Mouse (Mus musculus): ENCODE results near the gene Slit3.

The Slit3 gene

DNA sequence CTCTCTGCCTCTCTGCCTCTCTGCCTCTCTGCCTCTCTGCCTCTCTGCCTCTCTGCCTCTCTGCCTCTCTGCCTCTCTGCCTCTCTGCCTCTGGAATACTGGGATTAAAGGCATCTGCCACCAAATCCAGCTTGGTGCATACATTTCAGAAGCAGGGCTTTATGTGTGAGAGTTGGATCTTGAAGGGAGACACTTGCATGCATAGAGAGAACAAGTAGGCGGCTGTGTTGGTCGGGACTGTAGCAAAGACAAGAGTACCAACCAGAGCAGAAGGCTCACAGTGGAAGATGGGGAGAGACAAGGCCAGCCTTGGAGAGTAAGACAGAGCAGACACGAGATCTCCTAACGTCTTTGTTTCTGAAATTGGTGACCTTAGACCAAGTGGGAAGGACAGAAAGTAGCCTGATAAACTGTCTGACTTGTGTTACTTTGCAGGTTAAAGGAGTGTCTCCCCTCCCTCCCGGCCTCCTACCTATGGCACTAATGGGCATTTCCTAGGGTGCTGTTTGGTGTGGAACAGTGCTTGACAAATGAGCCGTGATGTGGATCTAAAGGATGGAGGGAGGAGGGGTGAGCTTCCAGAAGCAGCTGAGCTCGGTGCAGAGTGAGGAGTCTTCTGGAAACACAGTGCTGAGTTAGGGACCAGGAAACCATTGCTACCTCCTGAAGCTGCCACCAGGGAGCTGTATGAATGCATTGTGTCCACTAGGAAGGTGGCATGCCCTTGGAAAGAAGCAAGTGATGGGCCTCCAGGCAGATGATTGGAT is 569.7 kb downstream of the Slit3 start:
- no peak for DNase-seq (ENCODE audit: low spot score in 2 of 2)

DNA sequence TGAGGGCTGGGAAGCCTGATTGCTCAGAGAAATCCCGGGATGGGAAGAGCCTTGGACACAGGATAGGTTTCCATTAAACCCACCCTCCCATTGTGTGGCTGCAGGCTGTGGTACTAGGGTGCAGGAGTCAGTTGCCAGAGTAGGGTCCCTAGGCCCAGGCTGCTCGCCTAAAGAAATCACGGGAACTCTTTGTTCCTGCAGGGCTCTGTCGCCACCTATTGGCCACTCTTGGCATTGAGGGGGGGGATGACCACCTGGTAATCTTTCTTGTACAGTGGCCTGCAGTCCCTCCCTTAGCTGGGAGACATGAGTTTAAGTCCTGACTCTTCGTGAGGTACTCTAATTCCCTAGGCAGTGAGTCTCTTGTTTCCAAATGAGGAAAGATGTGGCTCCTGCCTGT is 572.1 kb downstream of the Slit3 start:
- DNase-seq (ENCODE audit: low spot score in 2 of 2): no peak

DNA sequence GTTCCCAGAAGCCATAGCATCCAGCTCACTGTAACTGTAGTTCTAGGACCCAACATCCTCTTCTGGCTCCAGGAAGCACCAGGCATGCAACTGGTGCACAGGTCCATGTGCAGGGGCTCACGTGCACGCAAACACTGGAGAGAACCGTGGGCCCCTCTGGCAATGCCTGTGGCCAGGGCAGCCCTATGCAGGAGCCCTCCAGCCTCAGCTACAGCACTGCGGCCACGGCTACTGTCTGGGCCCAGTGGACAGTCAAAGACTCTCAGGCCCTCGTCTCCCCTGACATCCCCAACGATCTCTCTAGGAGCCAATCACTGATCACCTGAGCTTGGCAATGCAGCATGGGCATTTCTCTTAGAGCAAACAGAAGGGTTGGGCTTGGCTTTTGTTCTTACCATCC is 572.6 kb downstream of the Slit3 start:
- no peak for DNase-seq (ENCODE audit: low spot score in 2 of 2)

DNA sequence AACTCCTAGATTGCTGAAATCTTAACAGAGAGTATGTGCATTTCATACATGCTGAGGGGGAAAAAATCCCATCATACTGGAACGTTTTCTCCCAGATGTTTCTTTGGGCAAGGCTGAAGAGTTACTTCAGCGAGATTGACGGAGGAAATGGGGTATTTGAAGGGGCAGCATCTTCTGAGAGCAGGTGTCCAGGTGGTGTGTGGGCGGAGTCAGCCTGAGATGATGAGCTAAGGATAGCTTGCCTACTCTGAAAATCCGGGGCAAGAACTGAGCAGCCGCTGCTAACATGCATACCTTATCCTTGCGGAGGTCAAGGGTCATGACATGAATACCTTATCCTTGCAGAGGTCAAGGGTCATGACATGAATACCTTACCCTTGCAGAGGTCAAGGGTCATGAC is 576.5 kb downstream of the Slit3 start:
- no peak for DNase-seq (ENCODE audit: low spot score in 2 of 2)

DNA sequence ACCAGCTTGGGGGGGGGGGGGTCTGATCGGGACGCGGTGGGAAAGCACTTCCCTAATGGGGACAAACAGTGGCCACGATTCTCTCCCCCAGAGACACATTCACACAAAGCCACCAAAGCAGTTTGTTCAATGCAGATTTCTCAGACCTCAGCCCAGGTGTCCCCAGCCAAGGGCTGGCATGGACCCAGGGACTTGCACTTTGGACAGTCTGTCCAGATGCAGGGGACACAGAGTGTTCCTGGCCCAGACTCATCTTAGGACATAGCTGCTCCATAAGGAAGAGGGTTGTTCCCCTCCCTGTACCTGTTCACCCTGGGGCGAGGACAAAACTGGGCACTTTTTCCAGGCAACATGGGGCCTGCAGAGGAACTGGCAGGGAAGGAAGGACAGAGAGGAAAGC is 577.9 kb downstream of the Slit3 start:
- DNase-seq (ENCODE audit: low spot score in 2 of 2): no peak

DNA sequence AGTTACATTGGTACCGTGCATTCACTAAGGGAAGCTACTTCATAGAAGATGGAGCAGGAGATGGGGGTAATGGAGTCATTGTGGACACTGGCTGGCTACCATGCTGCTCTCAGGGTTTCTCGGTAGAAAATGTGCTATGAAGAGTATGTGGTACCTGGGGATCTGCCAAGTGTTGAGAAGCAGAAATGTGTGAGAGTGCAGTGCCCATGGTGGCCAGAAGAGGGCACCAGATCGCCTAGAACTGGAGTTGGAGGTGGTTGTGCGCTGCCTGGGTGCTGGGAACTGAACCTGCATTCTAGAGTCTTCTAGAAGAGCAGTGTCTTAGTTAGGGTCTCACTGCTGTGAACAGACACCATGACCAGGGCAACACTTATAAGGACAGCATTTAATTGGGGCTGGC is 582.4 kb downstream of the Slit3 start:
- no peak for DNase-seq (ENCODE audit: low spot score in 2 of 2)

DNA sequence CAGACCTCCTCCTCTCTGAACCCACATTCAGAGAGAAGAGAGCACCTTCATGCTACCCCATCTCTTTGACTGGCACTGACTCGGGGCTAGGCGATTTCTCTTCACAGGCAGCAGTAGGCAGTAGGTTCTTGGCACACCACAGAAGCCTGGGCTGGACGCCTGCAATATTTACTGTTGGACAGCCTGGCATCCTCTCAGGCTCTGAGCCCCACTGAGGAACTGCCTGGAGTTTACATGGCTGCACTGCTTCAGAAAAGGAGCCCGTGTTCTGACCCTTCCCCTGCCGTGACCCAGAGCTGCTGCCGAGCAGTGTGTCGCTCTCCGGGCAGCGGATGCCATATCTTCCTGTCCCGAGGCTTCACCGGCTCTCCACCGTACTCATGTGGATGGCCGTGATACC is 583.4 kb downstream of the Slit3 start:
- no peak for DNase-seq (ENCODE audit: low spot score in 2 of 2)

DNA sequence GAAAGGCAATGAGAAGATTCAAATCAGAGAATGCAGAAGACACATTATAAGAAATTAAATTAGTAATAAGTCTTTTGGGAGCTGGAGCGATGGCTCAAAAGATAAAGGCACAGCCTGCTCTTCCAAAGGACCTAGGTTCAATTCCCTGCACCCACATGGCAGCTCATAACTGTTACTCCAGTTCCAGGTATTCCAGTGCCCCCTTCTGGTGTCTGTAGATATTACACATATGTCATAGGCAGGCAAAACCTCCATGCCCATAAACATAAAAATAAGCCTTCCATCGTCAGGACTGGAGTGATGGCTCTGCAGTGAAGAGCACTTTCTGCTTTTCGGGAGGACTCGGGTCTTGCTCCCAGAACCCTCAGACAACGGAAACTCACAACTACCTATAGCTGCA is 583.9 kb downstream of the Slit3 start:
- no peak for DNase-seq (ENCODE audit: low spot score in 2 of 2)

DNA sequence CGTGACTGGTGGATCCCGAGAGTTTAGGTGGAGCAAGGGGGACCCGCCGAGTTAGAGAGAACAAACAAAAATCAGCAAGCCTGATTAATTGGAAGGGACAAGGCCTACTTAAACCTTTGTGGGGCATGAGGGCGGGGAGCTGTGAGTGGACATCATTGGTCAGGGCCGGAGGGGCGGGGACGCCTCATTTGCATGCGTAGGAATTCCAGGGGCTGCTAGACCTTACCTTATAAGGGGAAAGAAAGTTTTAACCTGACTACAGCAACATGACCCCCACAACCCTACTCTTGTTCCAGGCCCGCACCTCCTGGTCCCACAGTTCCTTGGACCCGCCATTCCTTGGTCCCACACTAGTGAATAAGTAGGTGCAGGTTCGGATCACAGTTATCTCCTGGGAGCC is 586.4 kb downstream of the Slit3 start:
- DNase-seq (ENCODE audit: low spot score in 2 of 2): no peak

DNA sequence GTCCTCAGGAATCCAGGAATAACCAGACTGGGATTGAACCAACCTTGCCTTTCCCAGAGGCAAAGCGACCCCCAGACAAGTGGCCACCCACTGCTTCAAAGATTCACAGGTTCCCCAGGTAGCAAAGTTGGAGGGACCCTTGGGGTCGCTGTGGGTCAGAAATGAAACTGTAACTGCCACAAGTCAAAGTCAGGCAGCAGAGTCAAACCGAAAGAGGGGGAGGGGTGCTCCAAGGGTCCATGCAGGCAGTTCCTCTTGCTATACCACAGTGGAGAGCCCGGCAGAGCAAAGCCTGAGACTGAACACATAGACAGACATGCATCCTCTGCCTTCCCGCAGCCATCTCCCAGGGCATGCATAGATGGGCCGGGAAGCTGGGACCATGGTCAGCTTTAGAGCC is 590.3 kb downstream of the Slit3 start:
- DNase-seq (ENCODE audit: low spot score in 2 of 2): no peak

DNA sequence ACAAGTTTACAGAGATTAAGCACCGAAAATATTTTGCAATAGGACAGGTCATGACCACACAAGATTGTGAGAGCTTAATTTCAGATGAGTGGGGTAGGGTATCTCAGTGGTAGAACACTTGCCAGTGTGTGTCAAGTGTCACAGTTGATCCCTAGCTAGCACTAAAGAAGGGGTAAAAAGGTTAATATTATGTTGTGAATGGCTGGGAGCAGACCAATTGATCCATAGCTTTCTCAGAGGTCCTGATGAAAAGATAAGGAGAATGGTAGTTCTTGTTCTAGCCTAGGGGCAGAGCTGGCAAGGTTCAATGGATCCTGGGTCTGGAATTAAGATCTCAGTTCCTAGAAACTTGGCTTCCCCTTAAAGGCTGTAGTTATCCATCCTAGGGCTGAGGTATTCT is 597.9 kb downstream of the Slit3 start:
- no peak for DNase-seq (ENCODE audit: low spot score in 2 of 2)

DNA sequence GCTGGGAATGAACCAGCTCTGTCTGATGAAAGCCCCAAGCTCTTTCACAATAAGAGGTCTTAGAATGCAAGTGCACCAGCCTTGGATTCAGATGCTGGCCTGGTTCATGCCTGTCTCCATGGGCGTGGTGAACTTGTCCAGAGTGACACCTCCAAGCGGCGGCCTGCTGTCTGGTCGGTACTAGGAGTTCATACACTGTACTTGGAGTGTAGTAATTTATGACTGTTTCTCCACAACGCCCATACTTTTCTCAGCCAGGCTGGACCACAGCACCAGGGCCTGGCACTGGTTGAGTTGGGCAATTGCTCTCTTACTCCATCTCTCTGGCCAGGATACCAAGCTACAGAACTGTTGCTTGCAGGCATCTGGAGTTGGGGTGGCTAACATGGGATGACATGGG is 602.9 kb downstream of the Slit3 start:
- DNase-seq (ENCODE audit: low spot score in 2 of 2): no peak

DNA sequence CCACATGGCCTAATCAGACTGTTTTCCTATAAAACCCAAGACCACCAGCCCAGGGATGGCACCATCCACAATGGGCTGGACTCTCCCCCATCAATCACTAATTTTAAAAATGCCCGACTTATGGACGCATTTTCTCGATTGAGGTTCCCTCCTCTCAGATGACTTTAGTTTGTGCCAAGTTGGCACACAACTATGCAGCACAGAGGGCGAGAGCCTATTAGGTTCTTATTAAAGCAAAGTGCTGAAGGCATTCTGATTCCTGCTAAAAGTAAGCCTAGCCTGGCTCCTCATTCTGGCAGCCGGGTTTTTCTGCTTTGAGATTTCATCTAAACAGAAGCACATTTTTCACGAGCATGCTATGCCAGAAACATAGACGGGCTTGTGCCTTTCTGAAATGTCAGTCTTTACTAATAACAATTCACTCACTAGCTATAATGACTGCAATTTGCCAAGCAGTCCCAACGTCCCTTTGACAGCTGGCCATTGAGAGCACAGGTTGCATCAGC is 605.4 kb downstream of the Slit3 start:
- DNase-seq (ENCODE audit: low spot score in 2 of 2): no peak

DNA sequence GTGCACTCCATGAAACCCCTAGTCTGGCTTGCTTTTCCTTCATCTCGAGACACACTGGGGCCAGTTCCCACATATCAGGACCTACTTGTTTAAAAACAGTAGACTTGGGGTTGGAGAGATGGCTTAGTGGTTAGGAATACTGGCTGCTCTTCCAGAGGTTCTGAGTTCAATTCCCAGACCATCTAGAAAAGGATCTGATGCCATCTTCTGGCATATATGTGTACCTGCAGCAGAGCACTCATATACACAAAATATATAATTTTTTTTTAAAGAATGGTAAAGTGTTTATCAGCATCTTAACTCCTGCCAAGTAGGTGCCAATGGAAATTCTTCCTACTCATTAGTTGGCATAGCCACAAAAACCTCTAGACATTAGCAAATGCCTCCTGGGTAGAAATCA is 607.2 kb downstream of the Slit3 start:
- DNase-seq (ENCODE audit: low spot score in 2 of 2): no peak

DNA sequence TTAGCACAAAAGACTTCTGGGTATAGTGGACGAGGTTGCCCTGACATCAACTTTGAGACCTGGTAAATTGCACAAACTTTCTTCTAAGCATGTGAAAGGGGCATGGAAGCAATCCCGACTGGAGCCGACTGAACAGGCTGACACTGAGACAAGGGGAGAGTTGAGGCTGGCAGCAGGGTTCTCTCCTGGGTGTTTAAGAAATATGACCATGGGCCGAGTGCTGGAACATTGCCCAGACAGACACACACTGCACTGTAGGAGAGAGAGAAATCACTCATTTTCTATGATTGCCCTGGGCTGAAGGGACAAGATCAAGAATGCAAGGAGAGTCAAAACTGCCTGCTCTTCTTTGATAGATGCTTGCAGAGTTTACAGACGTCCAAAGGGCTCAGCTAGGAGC is 608.2 kb downstream of the Slit3 start:
- DNase-seq (ENCODE audit: low spot score in 2 of 2): no peak

DNA sequence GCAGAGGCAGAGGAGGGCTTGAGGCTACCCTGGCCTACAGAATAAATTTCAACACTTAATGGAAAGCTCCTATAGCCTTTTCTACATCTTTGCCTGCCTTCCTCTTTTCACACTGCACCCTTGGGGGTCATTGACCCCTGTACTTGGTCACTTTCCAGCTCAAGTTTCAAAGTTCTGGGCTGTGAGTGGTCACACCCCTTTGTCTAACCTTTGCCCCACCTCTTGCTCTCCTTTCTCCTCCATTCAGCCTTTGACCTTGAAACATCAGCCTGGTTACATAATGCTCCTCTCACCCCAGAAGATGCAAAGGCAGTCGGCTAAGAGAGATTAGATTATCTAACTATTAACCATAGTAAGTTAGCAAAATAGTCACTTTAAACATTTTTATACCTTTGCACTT is 611.3 kb downstream of the Slit3 start:
- no peak for DNase-seq (ENCODE audit: low spot score in 2 of 2)

DNA sequence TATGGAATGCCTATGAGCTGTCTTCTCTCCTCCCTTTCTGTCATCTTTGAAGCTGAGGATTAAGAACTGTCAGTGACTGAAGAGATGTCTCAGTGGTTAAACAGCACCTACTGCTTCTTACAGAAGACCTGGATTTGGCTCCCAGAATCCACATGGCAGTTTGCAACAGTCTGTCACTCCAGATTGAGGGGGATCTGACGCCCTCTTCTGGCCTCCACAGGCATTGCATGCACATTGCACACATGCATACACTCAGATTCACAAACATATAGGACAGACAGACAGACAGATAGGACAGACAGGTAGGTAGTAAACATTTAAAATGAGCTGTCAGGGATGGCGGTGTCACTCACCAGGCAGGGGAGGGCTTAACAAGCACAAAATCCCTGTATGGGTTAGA is 615.8 kb downstream of the Slit3 start:
- DNase-seq (ENCODE audit: low spot score in 2 of 2): no peak

DNA sequence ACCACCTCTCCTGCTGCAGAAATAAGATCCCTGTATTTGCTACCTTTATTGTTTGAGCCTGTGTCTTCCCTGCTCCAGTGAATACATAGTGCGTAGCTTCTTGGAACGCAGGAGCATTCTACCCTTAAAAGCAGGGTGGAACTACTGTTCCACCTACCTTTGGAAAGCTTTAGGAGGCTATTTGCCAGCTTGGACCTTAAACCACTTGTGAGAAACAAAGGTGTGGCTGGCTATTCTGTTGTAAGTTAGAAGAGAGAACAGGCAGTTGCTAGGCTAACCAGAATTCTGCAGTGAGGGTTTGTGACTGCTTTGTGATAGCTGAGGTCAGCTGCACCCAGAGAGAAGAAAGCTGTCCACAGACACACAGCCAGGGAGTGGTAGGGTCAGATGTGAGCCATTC is 616.2 kb downstream of the Slit3 start:
- DNase-seq (ENCODE audit: low spot score in 2 of 2): no peak

DNA sequence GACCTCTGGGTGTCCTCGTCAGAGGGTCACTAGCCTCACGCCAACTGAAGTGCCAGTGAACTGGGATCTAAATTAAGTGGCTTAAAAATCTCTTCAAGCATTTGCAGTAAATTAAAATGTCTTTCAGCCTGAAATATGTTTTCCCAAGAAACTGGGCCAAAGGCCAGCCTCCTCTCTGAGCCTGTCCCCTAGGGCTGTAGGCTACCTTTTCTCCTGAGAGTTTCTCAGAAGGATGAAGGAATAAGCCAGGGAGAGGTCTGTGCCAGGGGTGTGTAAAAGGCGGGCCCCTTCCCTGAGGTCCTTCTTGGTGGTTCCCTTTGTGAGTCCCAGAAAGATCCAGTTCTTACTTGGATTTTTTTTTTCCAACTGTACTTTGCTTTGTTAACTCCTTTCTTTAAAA is 617.1 kb downstream of the Slit3 start:
- no peak for DNase-seq (ENCODE audit: low spot score in 2 of 2)

DNA sequence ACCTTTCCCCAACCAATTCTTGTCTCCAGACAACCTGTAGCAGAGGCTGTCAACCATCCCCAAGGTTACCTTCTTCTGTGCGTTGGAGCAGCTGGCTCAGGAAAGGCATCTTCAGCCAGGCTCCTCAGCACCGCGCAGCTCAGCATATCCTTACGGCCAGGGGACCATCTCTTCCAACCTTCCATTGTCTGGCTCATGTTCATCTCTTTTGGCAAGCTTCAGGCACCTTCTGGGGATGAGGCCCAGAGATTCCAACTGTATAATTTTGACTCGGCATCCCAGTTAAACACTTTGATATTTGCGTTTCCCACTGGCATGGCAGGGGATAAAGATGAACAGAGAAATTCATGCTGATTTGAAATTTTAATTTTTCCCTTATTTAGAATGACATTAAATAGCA is 622.6 kb downstream of the Slit3 start:
- DNase-seq (ENCODE audit: low spot score in 2 of 2): no peak

DNA sequence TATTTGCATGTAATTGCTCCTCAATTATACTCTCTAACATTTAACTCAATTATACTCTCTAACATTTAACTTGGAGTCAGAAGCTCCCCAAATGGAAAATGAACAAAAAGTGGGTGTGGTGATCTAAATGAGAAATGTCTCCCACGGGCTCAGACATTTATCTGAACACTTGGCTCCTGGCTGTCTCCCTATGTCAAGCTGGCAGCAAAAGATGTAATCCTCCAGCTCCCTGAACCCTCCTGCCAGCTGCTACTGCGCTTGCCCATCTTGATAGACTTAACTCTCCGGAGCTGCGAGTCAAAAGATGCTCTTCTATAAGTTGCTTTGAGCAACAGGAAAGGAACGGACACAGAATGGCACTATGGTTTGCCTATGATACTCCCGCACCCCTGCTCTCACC is 623.5 kb downstream of the Slit3 start:
- no peak for DNase-seq (ENCODE audit: low spot score in 2 of 2)

DNA sequence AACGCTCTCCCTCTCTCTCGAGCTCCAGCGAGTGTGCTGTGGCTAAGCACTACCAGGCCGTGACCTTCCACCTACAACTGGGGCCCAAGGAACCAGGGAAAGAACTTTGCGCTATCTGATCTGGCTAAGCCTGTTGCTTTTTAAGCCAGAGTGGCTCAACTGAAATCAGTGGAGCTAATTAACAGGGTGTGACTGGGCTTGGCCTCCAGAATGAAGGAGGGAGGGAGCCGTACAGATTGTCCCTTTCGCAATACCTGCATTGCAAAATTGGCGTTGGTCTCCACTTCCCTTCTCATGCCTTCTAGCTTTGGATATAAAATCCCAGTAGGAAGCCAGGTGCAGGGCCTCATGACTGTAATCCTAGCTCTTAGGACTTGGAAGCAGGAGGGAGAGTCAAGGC is 629.6 kb downstream of the Slit3 start:
- DNase-seq (ENCODE audit: low spot score in 2 of 2): no peak

DNA sequence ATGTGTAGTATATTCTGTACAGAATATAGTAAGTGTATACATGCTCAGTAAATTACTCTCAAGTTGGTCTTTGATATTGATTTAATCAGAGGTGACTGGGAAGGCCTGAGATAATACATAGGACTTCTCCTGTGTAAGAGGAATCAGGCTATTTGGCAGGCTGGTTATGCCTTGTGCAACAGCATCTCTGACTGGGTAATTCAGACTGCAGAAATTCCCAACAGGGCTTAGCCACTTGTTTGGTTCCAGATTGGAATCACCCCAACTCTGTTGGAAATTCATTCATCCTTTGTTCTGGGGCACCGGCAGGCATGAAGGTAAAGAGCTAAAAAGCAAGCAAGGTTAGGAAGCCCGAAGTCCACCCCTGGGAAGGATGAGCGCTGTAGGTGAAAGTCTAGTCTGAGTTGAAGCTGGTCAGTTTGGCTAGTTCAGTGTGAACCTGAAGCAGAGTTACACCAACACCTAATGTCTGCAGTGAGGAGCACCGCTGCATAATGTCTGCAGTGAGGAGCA is 633.9 kb downstream of the Slit3 start:
- DNase-seq (ENCODE audit: low spot score in 2 of 2): no peak

DNA sequence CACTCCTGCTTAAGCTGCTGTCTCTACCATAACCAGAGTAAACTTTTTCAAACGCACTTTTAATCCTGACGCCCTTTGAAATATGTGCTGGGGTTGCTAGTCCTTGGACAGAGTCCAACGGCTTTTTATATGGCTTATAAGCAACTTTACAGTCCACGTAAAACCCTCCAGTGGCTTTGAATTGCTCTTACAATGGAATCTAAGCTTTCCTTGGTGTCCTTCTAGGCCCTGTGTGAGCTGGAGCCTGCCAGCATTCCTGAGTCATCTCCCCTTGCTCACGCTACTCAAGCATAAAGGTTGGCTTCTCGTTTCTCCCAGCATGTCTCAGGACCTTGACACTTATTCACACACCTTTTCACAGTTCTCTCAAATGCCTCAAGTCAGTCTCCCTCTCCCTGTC is 634.5 kb downstream of the Slit3 start:
- DNase-seq (ENCODE audit: low spot score in 2 of 2): no peak

Data from right cerebral cortex, postnatal 36 days (tissue).